Mouse (Mus musculus) kidney, postnatal 10 days (tissue): ENCODE measurements around the gene Cyp27b1.
"Not testable (repeated sequence)": the region's sequence is repeated elsewhere in the genome, so short reads cannot be mapped to it uniquely, and the experiment has no call there.

Experiments
- DNase-seq: peaks from one replicate; pipeline ENCODE4 v3.0.0; 2021; ENCODE audit warnings: mixed read lengths

Gene Cyp27b1

GRCm38 (mm10) chr10:127071203-127071602 lies 23.2 kb downstream of the Cyp27b1 start:
- no peak for DNase-seq

GRCm38 (mm10) chr10:127072270-127072669 lies 24.2 kb downstream of the Cyp27b1 start:
- not testable (repeated sequence) for DNase-seq

- DNase-seq: not testable (repeated sequence)
Observed at GRCm38 (mm10) chr10:127072969-127073368, 24.9 kb downstream of the Cyp27b1 start.

GRCm38 (mm10) chr10:127073981-127074380 lies 25.9 kb downstream of the Cyp27b1 start:
- no peak for DNase-seq

GRCm38 (mm10) chr10:127075080-127075479 lies 27.0 kb downstream of the Cyp27b1 start, which contains the start of gene Agap2:
Gene Agap2 (plus strand): TSS chr10:127075284.
- no peak for DNase-seq

GRCm38 (mm10) chr10:127075651-127076050 lies 27.6 kb downstream of the Cyp27b1 start:
- DNase-seq: no peak

- no peak for DNase-seq
Observed at GRCm38 (mm10) chr10:127076082-127076481, 28.0 kb downstream of the Cyp27b1 start.

GRCm38 (mm10) chr10:127077515-127077914 lies 29.5 kb downstream of the Cyp27b1 start:
- DNase-seq: no peak

GRCm38 (mm10) chr10:127078001-127078676 lies 30.1 kb downstream of the Cyp27b1 start:
- DNase-seq: no peak

- peak; percentile 73 for DNase-seq
Observed at GRCm38 (mm10) chr10:127078677-127079575, 30.9 kb downstream of the Cyp27b1 start.

- DNase-seq: peak; percentile 67
Observed at GRCm38 (mm10) chr10:127079665-127080391, 31.8 kb downstream of the Cyp27b1 start.

- DNase-seq: peak; percentile 68
Observed at GRCm38 (mm10) chr10:127080901-127081780, 33.1 kb downstream of the Cyp27b1 start.

- no peak for DNase-seq
Observed at GRCm38 (mm10) chr10:127081996-127082620, 34.1 kb downstream of the Cyp27b1 start.

- no peak for DNase-seq
Observed at GRCm38 (mm10) chr10:127083292-127083914, 35.4 kb downstream of the Cyp27b1 start.

GRCm38 (mm10) chr10:127083915-127084306 lies 35.9 kb downstream of the Cyp27b1 start:
- no peak for DNase-seq

- DNase-seq: no peak
Observed at GRCm38 (mm10) chr10:127085052-127085451, 37.0 kb downstream of the Cyp27b1 start.

- DNase-seq: no peak
Observed at GRCm38 (mm10) chr10:127085633-127086032, 37.6 kb downstream of the Cyp27b1 start.

GRCm38 (mm10) chr10:127090560-127091411 lies 42.7 kb downstream of the Cyp27b1 start:
- DNase-seq: peak; percentile 80

GRCm38 (mm10) chr10:127091507-127092396 lies 43.7 kb downstream of the Cyp27b1 start:
- DNase-seq: peak; percentile 38
